Mouse (Mus musculus) left cerebral cortex, postnatal 10 days (tissue): ENCODE data around the gene Mrgprd. TPM values are rescaled to one million over a fixed set of nuclear protein-coding genes. Genes with fewer than 3 reads are reported as not detected.

Experiments
- DNase-seq, 2 experiments: peaks; one replicate each; pipeline ENCODE4 v3.0.0; 2021 to 2022; ENCODE audit warnings: low spot score in 2 of 2, mixed read lengths in 1 of 2; ENCODE audit errors: extremely low spot score in 1 of 2
- intact Hi-C: fragments of 180-260 bp; cut with DNase I; formaldehyde crosslinking; loops from one replicate; pipeline ENCODE4 v1.15.1; 2025
- total RNA-seq, 2 experiments: library from RNA; stranded (reverse); gene quantifications; 2 replicates each; pipeline ENCODE4 v1.2.3; 2021

Gene Mrgprd
- total RNA-seq, 2 experiments from 2014 or later, result not detected

- no peak for DNase-seq
- intact Hi-C loops, result no loop called here
Measured at GRCm38 (mm10) chr7:145335199-145335598, 20.6 kb downstream of the Mrgprd start.

- no peak for DNase-seq
- intact Hi-C loops, result no loop called here
Measured at GRCm38 (mm10) chr7:145335616-145336332, 21.1 kb downstream of the Mrgprd start.

DNA sequence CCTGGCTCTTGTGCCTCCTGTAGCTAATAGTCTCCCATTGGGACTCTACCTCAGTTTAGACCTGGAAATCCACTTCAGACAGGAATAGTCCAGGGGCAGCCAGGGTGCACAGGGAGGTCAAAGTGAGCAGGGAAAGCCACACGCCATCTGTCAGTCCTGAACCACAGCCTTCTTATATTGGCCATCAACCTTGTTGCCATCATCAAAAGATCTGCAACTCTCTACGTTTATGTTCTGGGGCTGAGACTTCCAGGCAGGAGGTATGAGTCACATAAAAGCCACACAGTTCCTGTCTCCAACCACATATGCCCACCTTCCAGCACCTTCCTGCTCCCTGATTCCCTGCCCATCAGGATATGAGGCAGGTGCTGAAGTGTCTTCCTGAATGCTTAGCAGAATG is 23.3 kb downstream of the Mrgprd start:
- no peak for DNase-seq
- intact Hi-C loops, result no loop called here

DNA sequence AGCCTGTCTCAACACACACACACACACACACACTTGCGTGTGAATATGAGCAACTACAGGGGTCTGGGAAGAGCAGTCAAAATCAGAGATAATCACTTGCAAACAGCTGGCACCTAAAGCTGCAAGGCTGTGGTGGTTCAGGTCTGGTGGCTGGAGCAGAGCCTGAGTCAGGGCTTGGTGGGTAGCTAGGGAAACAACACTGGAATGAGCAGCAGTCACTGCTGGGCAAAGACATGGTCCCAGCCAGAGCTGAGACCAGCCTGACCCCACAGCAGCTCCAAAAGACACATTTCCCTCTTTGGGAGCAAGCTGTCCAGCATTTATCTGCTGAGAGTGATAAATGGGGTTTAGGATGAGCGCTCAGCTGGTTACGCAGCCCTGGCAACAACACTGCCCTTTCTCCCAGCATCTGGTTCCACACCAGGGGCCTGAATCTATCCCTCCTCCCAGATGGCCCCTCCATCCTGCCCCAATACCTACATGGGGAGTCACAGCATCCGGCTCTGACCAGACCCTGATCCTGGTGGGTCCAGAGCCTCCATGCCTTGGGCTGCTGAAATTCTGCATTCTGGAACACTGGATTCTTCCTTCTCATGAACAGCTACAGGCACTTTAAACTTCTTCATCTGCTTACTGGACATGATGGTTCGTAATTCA is 25.7 kb downstream of the Mrgprd start:
- intact Hi-C loops, result no loop called here

More for the DNA sequence above, 25.7 kb downstream of the Mrgprd start:
- DNase-seq, result no peak

Other genes starting within 250 kb of the Mrgprd start
- under 1 TPM in 1 of 2 experiments, not detected in 1; 0.73 TPM for gene 1810010D01Rik, start 106.7 kb upstream of the Mrgprd start, total RNA-seq
- gene Tpcn2, start 30.8 kb upstream of the Mrgprd start, total RNA-seq, result 1 to 10 TPM; 4.1 to 4.5 TPM
- 1 to 10 TPM; 1.6 to 2.1 TPM for gene Mrgprf, start 14.0 kb upstream of the Mrgprd start, total RNA-seq